Mouse (Mus musculus) megakaryocyte progenitor cell, adult 5-6 weeks (primary cell): ENCODE measurements at regions not wholly inside any gene's neighbourhood (a gene's known extent, or its start where the extent isn't known, plus 50 kb on each side); places are given as distances from the start of the nearest gene placed in this dataset.
"Not testable (repeated sequence)": the region's sequence is repeated elsewhere in the genome, so short reads cannot be mapped to it uniquely, and the experiment has no call there.

ENCODE experiments used
- ATAC-seq: replicated peaks from 2 replicates; pipeline ENCODE4 v1.8.0; 2016; ENCODE audit warnings: mild to moderate bottlenecking, moderate TSS enrichment, inconsistent platforms; ENCODE audit not compliant: poor library complexity

DNA sequence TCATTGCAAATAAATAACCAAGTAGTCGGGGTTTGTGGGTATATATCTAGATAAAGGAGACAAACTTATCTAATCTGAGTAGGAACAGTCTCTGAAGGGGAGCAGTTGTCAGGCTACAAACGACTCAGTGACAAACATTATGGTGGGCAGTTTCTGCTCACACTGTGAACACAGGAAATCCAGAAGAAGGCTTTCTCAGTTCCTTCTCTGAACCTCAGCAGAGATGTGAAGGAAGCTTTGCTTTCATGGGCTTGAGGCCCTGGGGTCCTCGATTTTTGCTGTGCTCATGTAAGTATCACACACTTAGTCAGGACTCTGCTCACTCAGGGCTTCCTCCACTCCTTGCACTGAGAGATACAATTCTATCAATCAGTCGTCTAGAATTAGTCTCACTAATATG lies 994.7 kb upstream of the Foxg1 start:
- no peak for ATAC-seq

DNA sequence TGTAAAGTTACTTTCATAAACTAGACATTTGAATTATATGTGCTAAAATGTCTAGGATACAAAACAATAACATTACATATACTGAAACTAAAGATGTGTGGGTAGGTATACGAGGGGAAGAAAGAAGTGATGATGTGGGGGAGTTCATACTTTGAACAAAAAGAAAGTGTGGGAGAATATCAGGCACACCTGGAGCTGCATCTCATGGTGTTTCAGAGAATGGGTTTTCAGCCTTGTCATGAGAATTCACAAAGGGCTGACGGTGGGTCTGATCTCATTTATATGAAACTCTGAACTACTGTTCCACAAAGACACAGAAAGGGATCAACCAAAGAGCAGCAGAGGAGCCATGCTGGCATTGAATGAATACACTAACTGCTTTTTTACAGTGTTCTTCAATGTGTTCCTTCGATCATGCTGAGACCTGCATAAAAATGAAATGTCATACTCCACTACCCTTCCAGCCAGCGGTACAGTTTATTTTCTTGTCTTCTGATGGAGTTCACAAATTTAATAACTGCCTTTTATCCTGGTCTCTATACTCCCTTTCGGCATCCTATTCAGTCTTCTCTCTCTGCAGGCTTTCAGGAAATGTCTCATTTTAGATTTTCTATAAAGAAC lies 994.2 kb upstream of the Foxg1 start:
- ATAC-seq: no peak

DNA sequence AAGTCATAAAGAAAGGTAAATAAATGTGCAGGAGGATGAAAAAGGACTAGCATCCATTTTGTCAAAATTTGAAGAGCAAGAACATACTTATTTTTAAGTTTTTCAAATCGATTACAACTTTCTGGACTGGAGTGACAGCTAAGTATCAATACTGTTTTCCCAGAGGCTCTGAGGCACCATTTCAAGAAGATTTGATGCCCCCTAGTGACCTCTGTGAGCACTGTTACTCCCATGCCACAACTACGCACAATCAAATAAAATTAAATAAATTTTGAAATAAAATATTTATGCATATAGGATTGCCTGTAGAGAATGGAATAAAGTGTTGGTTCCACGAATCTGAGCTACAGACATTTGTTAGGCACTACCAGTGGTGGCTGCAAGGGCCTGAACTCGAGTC lies 991.5 kb upstream of the Foxg1 start:
- no peak for ATAC-seq

DNA sequence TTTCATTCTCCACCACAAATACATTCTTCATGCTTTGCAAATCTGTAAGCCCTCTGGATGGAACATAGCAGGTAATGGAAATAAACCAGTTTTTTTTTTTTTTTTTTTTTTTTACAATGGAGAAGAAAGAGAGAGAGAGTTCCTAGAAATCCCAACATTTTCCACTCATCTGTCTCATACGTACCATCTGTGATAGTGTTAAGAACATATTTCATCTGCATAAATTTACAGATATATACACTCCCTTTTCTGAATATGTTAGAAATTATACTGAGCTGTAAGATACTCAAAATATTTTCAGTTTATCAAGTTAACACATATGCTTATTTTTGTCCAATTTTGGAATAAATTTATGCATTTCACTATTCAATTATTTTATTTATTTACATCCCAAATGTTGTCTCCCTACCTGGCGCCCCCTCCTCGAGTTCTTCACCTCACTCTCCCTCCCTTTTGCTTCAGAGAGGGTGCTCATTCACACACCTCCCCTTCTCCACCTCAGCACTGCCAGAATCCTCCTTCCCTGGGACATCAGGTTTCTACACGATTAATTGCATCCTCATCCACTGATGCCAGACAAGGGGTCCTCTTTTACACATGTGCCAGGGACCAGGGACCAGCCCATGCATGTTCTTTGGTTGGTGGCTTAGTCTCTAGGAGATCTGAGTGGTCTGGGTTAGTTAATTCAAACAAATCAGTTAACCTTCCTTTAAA lies 943.0 kb upstream of the Foxg1 start:
- ATAC-seq: no peak

DNA sequence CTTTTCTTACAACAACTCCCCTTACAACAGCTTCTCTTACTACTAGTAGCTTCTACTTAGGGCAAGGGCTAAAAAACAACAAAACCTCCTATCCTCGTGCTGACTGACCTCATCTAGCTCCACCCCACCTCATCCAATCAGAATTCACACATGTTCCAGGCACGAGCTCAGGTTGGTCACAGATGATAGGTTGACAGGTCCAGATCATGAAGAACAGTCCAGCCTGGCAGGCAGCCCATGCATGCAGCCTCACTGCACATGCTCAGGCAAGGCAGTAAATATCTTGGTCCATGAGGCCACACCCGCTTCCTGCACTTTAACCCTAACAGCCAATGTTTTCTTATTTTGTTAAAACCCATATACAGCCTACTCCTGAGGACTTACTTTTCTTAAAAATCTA lies 933.7 kb upstream of the Foxg1 start:
- ATAC-seq: not testable (repeated sequence)

DNA sequence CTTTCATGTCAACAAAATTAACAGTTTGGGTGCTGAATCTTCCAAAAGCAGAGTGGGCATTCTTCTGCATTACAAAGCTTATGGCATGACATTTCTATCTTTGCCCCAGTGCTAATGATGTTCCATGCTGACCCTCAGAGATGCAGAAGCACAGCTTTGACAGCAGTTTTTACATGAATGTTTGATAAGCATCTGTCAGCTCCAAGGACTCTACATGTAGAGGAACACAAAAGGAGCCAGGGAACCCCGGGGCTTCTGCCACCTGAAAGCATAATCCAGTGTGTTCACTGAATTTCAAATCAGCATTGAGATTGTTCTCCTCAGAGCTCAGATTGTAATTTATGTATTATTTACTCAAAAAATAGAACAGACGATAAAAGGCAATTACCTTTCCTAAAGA lies 920.1 kb upstream of the Foxg1 start:
- ATAC-seq: no peak

DNA sequence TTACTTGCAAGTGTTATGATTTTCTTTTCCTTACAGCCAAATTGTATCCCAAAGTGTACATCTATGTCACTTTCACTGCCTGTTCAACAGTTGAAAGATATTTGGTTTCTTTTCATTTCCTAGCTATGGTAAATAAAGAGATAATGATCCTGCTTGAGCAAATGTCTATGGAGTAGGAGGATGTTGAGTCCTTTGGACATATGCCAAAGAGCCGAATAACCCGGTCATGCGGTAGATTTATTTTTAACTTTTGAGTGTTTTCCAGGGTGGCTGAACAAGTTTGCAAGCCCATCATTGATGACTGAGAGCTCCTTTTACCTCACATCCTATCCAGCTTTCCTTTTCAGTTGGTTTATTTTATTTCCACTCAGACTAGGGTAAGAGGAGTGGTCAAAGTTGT lies 881.7 kb upstream of the Foxg1 start:
- ATAC-seq: no peak

DNA sequence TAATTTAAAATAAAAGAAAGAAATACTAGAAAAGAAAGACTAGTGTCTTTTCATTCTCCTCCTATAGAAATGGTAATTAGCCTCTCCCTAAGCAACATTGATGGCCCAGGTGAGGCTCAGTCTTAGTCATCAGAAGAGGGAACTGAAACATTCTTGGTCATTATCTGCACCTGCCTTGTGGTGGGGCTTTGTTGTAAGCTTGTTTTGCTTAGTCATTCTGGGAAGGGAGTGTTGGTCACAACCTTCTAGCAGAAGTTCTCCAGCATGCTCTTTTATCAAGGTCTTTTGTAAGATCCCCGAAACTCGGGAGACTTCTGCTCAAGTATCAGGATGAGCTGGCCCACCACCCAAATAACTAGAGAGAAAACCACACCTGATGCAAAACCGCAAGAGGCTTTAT lies 870.9 kb upstream of the Foxg1 start:
- ATAC-seq: no peak

DNA sequence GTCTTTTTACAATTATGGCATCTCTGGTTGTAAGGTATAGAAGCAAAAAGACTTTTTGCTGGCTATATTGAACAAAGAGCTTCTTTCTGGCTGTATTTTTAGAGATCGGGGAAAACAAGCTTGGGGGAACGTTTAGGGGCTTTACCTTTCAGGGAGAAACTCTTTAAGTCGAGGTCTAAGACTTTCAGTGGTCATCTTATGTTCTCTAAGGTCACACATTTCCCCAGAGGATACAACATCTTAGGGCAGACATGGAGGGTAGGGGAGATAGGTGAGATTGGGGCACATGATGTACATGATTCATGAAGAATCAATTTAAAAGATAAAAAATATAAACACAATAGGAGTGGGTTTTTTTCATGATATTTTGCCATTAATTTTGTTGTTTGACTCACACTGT lies 870.2 kb upstream of the Foxg1 start:
- no peak for ATAC-seq

DNA sequence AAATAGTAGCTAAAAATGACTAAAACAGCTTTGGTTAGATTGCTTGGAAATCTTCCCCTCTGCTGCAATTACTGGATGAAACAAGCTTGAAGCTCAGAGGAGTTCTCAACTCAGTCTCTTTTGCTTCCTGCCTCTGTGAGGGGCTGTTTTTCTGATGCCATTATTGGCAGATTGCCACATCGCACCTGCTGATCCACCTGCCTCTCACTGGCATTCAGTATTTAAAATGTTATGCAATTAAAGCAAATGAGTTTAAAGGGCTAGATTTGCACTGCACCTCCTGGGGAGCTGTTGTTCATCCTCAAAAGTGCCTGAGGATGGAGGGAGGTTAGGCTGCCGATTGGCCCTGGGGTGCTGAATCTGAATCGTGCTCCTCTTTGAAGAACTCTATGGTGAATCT lies 860.5 kb upstream of the Foxg1 start:
- no peak for ATAC-seq

DNA sequence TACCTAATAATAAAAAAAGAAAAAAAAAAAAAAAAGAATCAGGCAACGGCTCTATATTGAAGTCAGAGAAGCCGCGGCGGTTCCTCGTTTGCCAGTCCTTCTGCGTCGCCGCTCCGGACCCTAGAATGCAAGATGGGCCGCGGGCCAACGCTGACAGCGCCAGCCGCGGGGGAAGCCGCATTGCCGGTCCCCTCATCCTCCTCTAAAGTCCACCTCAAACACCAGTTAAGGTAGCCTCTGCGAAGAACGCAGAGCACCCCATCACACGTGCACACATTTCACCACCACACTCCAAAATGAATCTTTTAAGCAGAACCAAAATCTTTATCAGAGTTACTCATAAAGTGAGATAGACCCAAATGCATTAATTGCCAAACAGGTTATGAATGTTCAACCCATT lies 822.8 kb upstream of the Foxg1 start:
- peak; percentile 71 for ATAC-seq

DNA sequence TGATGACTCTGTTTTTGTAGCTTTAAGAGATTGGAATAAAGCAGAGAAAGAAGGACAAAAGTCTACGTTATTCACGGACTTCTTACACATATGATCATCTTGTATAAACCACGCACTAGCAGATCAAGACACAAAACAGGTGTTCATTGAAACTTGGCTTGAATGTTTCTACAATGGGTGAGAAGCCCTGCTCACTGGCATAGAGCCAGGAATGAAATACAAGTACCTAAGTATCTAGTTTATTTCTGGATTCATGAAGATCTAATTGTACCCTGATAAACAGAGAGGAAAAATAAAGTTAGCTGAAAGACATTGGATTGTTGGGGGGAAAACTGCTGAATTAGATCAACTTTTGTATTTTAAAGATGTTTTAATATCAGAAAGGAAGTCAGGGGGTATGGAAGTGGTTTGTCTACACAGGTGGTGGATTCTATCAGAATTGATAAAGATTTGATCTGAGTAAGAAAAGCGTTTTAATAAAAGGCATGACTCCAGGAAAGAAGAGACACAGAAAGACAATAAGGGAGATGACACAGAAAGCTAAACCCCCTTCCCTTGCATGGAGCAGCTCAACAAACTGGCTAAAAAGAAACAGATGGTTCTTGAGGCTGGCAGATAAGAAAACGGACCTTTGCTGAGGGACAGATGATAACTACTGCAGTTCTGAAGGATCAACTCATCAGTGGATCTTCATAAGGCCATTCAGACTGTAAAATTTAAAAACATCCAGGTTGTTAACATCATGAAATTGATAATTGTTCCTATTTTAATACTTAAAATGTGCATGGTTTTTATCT lies 777.9 kb upstream of the Foxg1 start:
- no peak for ATAC-seq

DNA sequence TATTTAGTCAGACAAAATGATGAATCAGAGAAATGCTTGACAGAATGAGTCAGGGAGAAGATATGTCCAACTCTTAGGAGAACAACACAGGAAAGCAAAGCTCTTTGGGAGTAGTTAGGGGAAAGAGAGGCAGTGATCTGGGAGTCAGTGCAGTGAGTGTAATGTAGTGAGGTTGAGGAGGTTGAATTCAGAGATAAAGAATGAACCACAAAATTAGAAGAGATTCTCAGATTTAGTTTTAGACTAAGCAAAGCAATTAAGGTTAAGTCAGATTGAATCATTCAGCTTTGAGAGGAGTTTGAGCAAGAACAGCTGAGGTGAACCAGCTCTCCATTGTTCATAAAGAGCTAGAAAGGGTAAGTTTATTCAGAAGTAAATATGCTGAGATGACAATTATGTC lies 777.0 kb upstream of the Foxg1 start:
- ATAC-seq: no peak

DNA sequence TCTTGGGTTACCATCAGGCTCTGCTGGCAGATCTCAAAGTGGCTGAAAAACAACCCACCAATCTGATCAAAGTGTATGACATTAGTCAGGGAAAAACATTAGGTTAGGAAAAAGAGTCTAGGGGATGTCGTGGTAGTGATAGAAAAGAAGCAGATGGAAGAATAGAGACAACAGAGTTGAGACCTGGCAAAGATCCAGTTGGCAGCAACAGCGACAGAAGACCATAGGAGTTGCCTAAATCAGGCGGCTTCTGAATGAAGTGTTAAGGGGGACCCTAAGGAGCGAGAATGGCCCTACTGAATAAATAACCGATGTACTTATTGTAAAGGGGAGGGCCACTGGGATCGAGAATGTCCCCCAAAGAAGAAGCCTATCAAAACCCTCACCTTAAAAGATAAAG lies 773.1 kb upstream of the Foxg1 start:
- no peak for ATAC-seq

DNA sequence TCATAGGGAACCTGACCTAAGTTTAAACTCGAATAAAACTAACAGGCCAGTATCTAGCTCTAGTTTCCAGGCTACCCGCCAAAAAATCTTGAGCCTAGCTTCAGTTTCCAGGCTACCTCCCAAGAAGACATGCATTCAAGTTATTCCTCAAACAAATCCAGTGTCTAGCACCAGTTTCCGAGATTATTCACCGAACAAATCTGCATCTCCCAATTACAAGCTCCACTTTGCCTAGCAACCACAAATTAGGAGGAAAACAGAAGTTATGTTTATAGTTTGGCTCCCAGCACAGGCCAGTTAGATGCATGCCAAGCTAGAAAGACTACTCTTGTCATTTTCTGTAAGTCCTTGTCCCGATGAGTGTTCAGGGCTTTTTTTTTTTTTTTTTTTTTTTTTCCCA lies 770.4 kb upstream of the Foxg1 start:
- no peak for ATAC-seq

DNA sequence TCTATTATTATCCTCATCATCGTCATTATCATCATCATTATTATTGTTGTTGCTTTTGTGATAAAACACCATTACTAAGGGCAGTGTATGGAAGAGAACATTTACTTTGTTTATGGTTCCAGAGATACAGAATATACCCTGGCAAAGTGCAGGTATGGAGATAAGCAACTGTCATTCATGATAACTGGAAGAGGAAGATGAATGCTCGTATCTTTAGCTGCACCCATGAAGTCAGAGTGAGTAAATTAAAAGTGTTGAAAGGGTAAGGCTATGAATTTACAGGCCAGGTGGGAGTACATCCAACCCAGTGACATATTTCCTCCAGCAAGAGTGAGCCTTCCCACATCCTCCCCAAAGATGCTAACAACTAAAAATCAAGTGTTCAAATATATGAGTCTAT lies 766.1 kb upstream of the Foxg1 start:
- no peak for ATAC-seq

DNA sequence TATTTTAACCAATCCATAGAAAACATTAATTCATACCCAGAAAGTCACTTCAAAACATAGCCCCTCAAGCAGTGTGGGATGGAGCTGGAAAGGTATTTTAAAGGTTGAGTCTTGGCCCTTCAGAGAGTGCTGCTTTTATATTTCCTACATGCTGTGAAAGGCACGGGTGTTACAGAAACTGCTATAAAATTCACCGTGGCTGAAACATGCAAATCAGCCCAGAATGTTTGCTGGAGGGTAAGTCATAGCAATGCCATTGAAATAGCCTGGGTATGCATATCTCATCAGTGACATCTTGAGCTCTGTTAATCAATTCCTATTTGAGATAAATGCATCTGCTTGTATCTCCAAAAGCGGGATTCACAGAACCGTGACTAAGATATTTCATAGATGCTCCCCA lies 748.9 kb upstream of the Foxg1 start:
- no peak for ATAC-seq

DNA sequence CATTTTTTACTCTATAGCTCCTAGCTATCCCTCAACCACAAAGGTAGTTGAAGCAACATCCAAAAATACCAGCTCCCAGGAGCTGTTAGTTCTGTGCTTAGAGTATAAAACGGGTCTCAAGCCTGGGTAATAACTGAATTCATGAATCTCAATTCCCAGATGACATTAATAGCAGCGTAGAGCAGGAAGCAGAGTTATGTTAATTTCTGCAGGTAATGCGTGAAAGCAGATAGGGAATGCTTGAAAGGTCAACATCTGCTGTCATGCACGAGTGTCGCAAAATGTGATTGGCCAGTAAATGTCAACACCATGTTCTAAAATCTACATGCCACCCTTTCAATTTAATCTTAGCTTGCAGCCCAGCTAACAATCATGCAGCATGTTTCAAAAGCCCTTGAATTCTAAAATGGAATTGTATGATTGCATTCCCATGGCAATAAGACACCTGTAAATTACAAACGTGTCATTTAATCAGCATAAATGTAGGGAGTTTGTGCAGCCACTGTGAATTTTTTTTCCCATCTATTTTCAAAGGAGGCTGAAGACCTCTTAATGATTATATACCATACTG lies 747.7 kb upstream of the Foxg1 start:
- ATAC-seq: no peak

DNA sequence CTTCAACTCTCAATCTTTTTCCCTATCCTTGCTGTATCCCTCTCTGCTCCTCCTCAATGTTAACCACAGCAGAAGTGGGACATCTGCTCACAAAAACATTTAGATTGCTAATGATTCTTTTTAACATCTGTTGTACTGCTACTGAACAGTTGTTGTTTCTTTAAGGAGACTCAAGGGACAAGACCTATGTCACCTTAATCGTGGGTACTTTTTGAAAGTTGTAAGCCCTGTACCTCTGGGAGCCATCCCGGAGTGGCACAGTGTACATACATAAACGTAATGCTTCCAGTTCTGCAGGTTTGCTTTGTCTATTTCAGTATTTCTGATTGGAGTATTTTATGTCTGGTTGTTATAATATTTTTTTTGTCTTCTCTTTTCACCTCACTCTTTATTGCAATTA lies 740.5 kb upstream of the Foxg1 start:
- no peak for ATAC-seq

DNA sequence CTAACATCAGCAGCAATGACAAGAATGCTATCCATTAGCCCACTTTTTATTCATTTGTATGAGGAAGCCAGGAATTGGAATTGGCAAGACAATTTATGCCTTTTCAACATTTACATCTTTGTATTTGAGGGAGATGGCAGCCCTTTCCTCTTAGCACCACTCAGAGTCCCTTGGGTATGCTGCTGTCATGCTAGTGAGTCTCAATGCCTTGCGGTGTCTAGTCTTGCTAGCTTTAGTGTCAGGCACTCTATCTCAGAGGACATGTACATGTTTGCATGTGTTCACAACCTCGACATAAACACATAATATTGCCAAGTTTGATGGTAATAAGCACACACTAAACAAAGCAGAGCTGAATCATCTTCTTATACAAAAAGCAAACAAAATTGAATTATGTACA lies 737.3 kb upstream of the Foxg1 start:
- no peak for ATAC-seq

DNA sequence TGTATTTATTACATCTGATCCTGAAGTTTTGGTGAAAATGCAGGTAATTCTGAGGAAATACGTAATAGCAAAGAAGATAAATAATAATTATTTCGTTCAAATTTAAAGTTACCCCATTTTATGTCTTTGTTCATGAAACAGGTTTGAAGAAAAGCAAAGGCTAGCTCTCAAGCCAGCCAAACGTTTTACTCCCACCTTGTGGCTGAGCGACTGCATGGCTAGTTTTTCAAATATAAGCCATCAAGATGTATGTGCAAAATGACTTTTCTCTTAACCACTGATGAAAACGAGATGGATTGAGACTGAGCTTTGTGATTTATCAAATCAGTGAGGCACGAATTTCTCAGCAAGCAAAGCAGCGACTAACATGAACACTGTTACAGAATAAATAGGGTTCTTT lies 736.5 kb upstream of the Foxg1 start:
- no peak for ATAC-seq

DNA sequence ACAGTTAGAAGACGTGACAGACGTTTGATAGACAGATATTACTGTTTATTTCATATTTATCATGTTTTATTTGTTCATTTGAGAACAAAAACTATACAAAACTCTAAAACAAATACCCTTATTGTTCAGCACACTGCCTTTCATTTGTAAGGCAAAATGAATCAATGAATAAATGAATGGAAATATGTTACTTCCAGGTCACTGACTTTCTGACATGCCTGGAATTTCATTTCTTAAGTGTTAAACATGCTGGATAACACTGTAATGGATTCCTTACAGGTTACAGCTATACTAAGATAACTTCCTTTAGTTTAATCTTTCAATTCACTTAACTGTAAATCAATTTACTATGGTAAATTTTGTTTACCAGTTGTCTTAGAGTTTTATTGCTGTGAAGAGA lies 707.3 kb upstream of the Foxg1 start:
- ATAC-seq: no peak
